ENCODE assay signal across 9 mouse cellular contexts in genomic region chr4:147943005-147943404, GRCm38 (mm10). TPM values are rescaled to one million over a fixed set of nuclear protein-coding genes. Genes with fewer than 3 reads are reported as not detected.
DNase-seq lines count a peak whose midpoint lies in the region; ATAC-seq and TF ChIP-seq lines count a peak whose summit lies in the region.
"Had no signal": no experiment of that assay in that cellular context is flagged by ENCODE, and none has a peak within 500 bp of the region (broad histone marks: within the 10 kb centered on the region; RNA-seq: fewer than 3 reads in every experiment).

No protein-coding gene starts in this region.

- DNase-seq in hindbrain, postnatal 0 days (ENCODE audit: low spot score), result no peak
- DNase-seq in ES-CJ7 (ENCODE audit: low read depth, low spot score), result peak; percentile 43
- no peak for DNase-seq in thymus, postnatal 36 days
- DNase-seq: gastrocnemius, postnatal 25 days; lung, postnatal 10 days had no signal

- peaks cover 50% of the 10 kb centered on the region for H3K36me3 ChIP-seq in hindbrain, embryonic 13.5 days
- H3K36me3 ChIP-seq in hindbrain, postnatal 0 days (ENCODE audit: insufficient read depth, low read length), result peaks cover 40% of the 10 kb centered on the region
- peaks cover 47% of the 10 kb centered on the region for H3K36me3 ChIP-seq in embryonic facial prominence, embryonic 13.5 days
- H3K36me3 ChIP-seq in liver, embryonic 12.5 days, result peaks cover 58% of the 10 kb centered on the region

- peak overlapping the region; percentile 3 for H3K4me3 ChIP-seq in hindbrain, embryonic 13.5 days
- no peak overlapping the region for H3K4me3 ChIP-seq in hindbrain, postnatal 0 days (ENCODE audit: low read length)
- 0 out of 2 replicates have a peak overlapping the region, but pooled peaks have one; percentile 5 for H3K4me3 ChIP-seq in embryonic facial prominence, embryonic 13.5 days
- H3K4me3 ChIP-seq in liver, embryonic 12.5 days, result peak overlapping the region; percentile 98; the same call in 1 of the 2 replicates

- ATAC-seq in hindbrain, embryonic 13.5 days (ENCODE audit: low FRiP score), result no peak
- no peak for ATAC-seq in hindbrain, postnatal 0 days
- ATAC-seq in embryonic facial prominence, embryonic 13.5 days (ENCODE audit: insufficient number of reproducible peaks, insufficient read depth, low FRiP score, low TSS enrichment, low read depth), result no peak
- ATAC-seq in liver, embryonic 12.5 days, result no peak
- ATAC-seq in monocyte, adult 5-6 weeks (replicated peaks; ENCODE audit: insufficient number of reproducible peaks, low FRiP score, low TSS enrichment, poor library complexity, severe bottlenecking), result no peak

- H3K27me3 ChIP-seq in hindbrain, embryonic 13.5 days, result 0 out of 2 replicates have a peak, but pooled peaks cover 6% of the 10 kb centered on the region
- no peaks in the 10 kb centered on the region for H3K27me3 ChIP-seq in hindbrain, postnatal 0 days (ENCODE audit: insufficient read depth, low read length)
- H3K27me3 ChIP-seq in embryonic facial prominence, embryonic 13.5 days, result no peaks in the 10 kb centered on the region
- H3K27me3 ChIP-seq in liver, embryonic 12.5 days (replicated peaks), result no peaks in the 10 kb centered on the region

- TF ChIP-seq CTCF in hindbrain, postnatal 0 days (IDR thresholded peaks at IDR 0.05; ENCODE audit: low read depth), result no peak

- H3K4me2 ChIP-seq in hindbrain, embryonic 13.5 days, result peak overlapping the region; percentile 100
- no peak overlapping the region for H3K4me2 ChIP-seq in hindbrain, postnatal 0 days (ENCODE audit: low read depth, low read length)
- peak overlapping the region; percentile 100 for H3K4me2 ChIP-seq in embryonic facial prominence, embryonic 13.5 days
- H3K4me2 ChIP-seq in liver, embryonic 12.5 days, result peak overlapping the region; percentile 100

- H3K9ac ChIP-seq in hindbrain, embryonic 13.5 days, result peak overlapping the region; percentile 8; the same call in 1 of the 2 replicates
- H3K9ac ChIP-seq in hindbrain, postnatal 0 days (replicated peaks; ENCODE audit: low read length), result no peak overlapping the region
- no peak overlapping the region for H3K9ac ChIP-seq in embryonic facial prominence, embryonic 13.5 days
- H3K9ac ChIP-seq in liver, embryonic 12.5 days, result no peak overlapping the region

- H3K27ac ChIP-seq in hindbrain, embryonic 13.5 days, result no peak overlapping the region
- H3K27ac ChIP-seq in hindbrain, postnatal 0 days, result no peak overlapping the region
- no peak overlapping the region for H3K27ac ChIP-seq in embryonic facial prominence, embryonic 13.5 days
- H3K27ac ChIP-seq in liver, embryonic 12.5 days, result no peak overlapping the region

- H3K4me1 ChIP-seq in hindbrain, embryonic 13.5 days (replicated peaks), result peaks cover 39% of the 10 kb centered on the region
- peaks cover 16% of the 10 kb centered on the region for H3K4me1 ChIP-seq in hindbrain, postnatal 0 days (ENCODE audit: insufficient read depth, low read length)
- peaks cover 53% of the 10 kb centered on the region for H3K4me1 ChIP-seq in embryonic facial prominence, embryonic 13.5 days
- H3K4me1 ChIP-seq in liver, embryonic 12.5 days, result peaks cover 43% of the 10 kb centered on the region

- H3K9me3 ChIP-seq in hindbrain, embryonic 13.5 days, result no peaks in the 10 kb centered on the region
- no peaks in the 10 kb centered on the region for H3K9me3 ChIP-seq in hindbrain, postnatal 0 days (ENCODE audit: low read length)
- no peaks in the 10 kb centered on the region for H3K9me3 ChIP-seq in embryonic facial prominence, embryonic 13.5 days
- no peaks in the 10 kb centered on the region for H3K9me3 ChIP-seq in liver, embryonic 12.5 days (replicated peaks)

- WGBS in hindbrain, embryonic 13.5 days, result 100% methylated on average over 1 of the region's 1 CpGs
- 96% methylated on average over 1 of the region's 1 CpGs for WGBS in hindbrain, postnatal 0 days
- WGBS in embryonic facial prominence, embryonic 13.5 days, result 100% methylated on average over 1 of the region's 1 CpGs
- 93% methylated on average over 1 of the region's 1 CpGs for WGBS in liver, embryonic 12.5 days (ENCODE audit: insufficient replicate concordance)

RNA-seq across cellular contexts. Expression of gene 2510039O18Rik, which starts 2.3 kb away (rescaled TPM):
- polyA plus RNA-seq in hindbrain, embryonic 13.5 days (2015; fragmentation: Nextera tagmentation; extraction: Ambion mirVana), result 12.6 and 13.0 TPM in 2 replicates
- 62.9 and 70.9 TPM in 2 replicates for total RNA-seq in hindbrain, postnatal 0 days (2014; rRNA removed)
- 10.3 and 11.0 TPM in 2 replicates for polyA plus RNA-seq in hindbrain, postnatal 0 days (2015; fragmentation: Nextera tagmentation; extraction: Ambion mirVana)
- polyA plus RNA-seq in embryonic facial prominence, embryonic 13.5 days (2015; fragmentation: Nextera tagmentation; extraction: Ambion mirVana), result 14.3 and 17.7 TPM in 2 replicates
- polyA plus RNA-seq in liver, embryonic 12.5 days (2016; fragmentation: Nextera tagmentation; extraction: Ambion mirVana), result 19.1 and 21.0 TPM in 2 replicates
- 41.3 to 61.2 TPM (median 48.2 TPM) in 3 replicates for total RNA-seq in monocyte, adult 5-6 weeks (2017)

RNA-seq across cellular contexts. Expression of gene Plod1, which starts 6.4 kb away (rescaled TPM):
- polyA plus RNA-seq in hindbrain, embryonic 13.5 days (2015; fragmentation: Nextera tagmentation; extraction: Ambion mirVana), result 26.6 and 28.1 TPM in 2 replicates
- 30.0 and 46.2 TPM in 2 replicates for total RNA-seq in hindbrain, postnatal 0 days (2014; rRNA removed)
- polyA plus RNA-seq in hindbrain, postnatal 0 days (2015; fragmentation: Nextera tagmentation; extraction: Ambion mirVana), result 22.6 and 22.8 TPM in 2 replicates
- 68.6 and 76.3 TPM in 2 replicates for polyA plus RNA-seq in embryonic facial prominence, embryonic 13.5 days (2015; fragmentation: Nextera tagmentation; extraction: Ambion mirVana)
- polyA plus RNA-seq in liver, embryonic 12.5 days (2016; fragmentation: Nextera tagmentation; extraction: Ambion mirVana), result 26.4 TPM in 2 replicates
- total RNA-seq in monocyte, adult 5-6 weeks (2017), result 11.0 to 12.8 TPM (median 12.7 TPM) in 3 replicates

RNA-seq across cellular contexts. Expression of gene Mfn2, which starts 38.5 kb away (rescaled TPM):
- polyA plus RNA-seq in hindbrain, embryonic 13.5 days (2015; fragmentation: Nextera tagmentation; extraction: Ambion mirVana), result 82.6 and 86.9 TPM in 2 replicates
- total RNA-seq in hindbrain, postnatal 0 days (2014; rRNA removed), result 86.1 and 88.6 TPM in 2 replicates
- polyA plus RNA-seq in hindbrain, postnatal 0 days (2015; fragmentation: Nextera tagmentation; extraction: Ambion mirVana), result 84.9 and 86.8 TPM in 2 replicates
- polyA plus RNA-seq in embryonic facial prominence, embryonic 13.5 days (2015; fragmentation: Nextera tagmentation; extraction: Ambion mirVana), result 34.3 and 34.6 TPM in 2 replicates
- polyA plus RNA-seq in liver, embryonic 12.5 days (2016; fragmentation: Nextera tagmentation; extraction: Ambion mirVana), result 25.4 and 27.1 TPM in 2 replicates
- 12.1 to 32.5 TPM (median 24.6 TPM) in 3 replicates for total RNA-seq in monocyte, adult 5-6 weeks (2017)

RNA-seq across cellular contexts. Expression of gene Nppb, which starts 42.6 kb away (rescaled TPM):
- polyA plus RNA-seq in hindbrain, embryonic 13.5 days (2015; fragmentation: Nextera tagmentation; extraction: Ambion mirVana), result 0.30 TPM in 1 of 2 replicates, not detected in the other
- total RNA-seq in hindbrain, postnatal 0 days (2014; rRNA removed), result 1.3 TPM in 1 of 2 replicates, not detected in the other
- polyA plus RNA-seq in hindbrain, postnatal 0 days (2015; fragmentation: Nextera tagmentation; extraction: Ambion mirVana), result 0.19 and 0.72 TPM in 2 replicates
- polyA plus RNA-seq in embryonic facial prominence, embryonic 13.5 days (2015; fragmentation: Nextera tagmentation; extraction: Ambion mirVana), result 0.28 and 0.95 TPM in 2 replicates
- not detected in 2 replicates for polyA plus RNA-seq in liver, embryonic 12.5 days (2016; fragmentation: Nextera tagmentation; extraction: Ambion mirVana)
- not detected in 3 replicates for total RNA-seq in monocyte, adult 5-6 weeks (2017)
- total RNA-seq: gastrocnemius, postnatal 25 days had no signal

RNA-seq across cellular contexts. Expression of gene Nppa, which starts 57.5 kb away (rescaled TPM):
- polyA plus RNA-seq in hindbrain, embryonic 13.5 days (2015; fragmentation: Nextera tagmentation; extraction: Ambion mirVana), result 3.9 and 5.2 TPM in 2 replicates
- total RNA-seq in hindbrain, postnatal 0 days (2014; rRNA removed), result 0.58 and 1.8 TPM in 2 replicates
- 2.0 and 2.6 TPM in 2 replicates for polyA plus RNA-seq in hindbrain, postnatal 0 days (2015; fragmentation: Nextera tagmentation; extraction: Ambion mirVana)
- 0.25 and 10.7 TPM in 2 replicates for polyA plus RNA-seq in embryonic facial prominence, embryonic 13.5 days (2015; fragmentation: Nextera tagmentation; extraction: Ambion mirVana)
- 1.3 and 2.0 TPM in 2 replicates for polyA plus RNA-seq in liver, embryonic 12.5 days (2016; fragmentation: Nextera tagmentation; extraction: Ambion mirVana)
- not detected in 3 replicates for total RNA-seq in monocyte, adult 5-6 weeks (2017)
- total RNA-seq: gastrocnemius, postnatal 25 days had no signal
